Mouse (Mus musculus) liver, embryonic 13.5 days (tissue): ENCODE measurements around the gene Flg. TPM values are rescaled to one million over a fixed set of nuclear protein-coding genes. Genes with fewer than 3 reads are reported as not detected.

Experiments used
- ATAC-seq: fragments of 200-750 bp; cut with Nextera tagmentation; 2 replicates; pipeline ENCODE4 v1.8.0; 2017; ENCODE audit warnings: low read depth, mild to moderate bottlenecking, moderate number of reproducible peaks, moderate library complexity
- DNase-seq: peaks from one replicate; pipeline ENCODE4 v3.0.0; 2022
- H3K27ac ChIP-seq: fragments of 300-500 bp; sonication (generic); 2 replicates; pipeline ENCODE4 v1.5.1; 2015; ENCODE audit warnings: moderate library complexity, mild to moderate bottlenecking, inconsistent platforms
- H3K27me3 ChIP-seq: fragments of 300-500 bp; sonication (generic); 2 replicates; pipeline ENCODE4 v1.6.1; 2015; ENCODE audit warnings: mild to moderate bottlenecking, inconsistent platforms
- H3K36me3 ChIP-seq: fragments of 300-500 bp; sonication (generic); 2 replicates; pipeline ENCODE4 v1.6.1; 2015; ENCODE audit warnings: mild to moderate bottlenecking, inconsistent platforms
- H3K4me1 ChIP-seq: fragments of 300-500 bp; sonication (generic); replicated peaks from 2 replicates; pipeline ENCODE4 v1.6.1; 2015; ENCODE audit warnings: inconsistent platforms
- H3K4me2 ChIP-seq: fragments of 300-500 bp; sonication (generic); 2 replicates; pipeline ENCODE4 v1.6.1; 2015; ENCODE audit warnings: inconsistent platforms, mild to moderate bottlenecking, moderate library complexity
- H3K4me3 ChIP-seq: fragments of 300-500 bp; sonication (generic); replicated peaks from 2 replicates; pipeline ENCODE4 v1.5.1; 2015; ENCODE audit warnings: mild to moderate bottlenecking, inconsistent platforms
- H3K9ac ChIP-seq: fragments of 300-500 bp; sonication (generic); 2 replicates; pipeline ENCODE4 v1.6.1; 2015; ENCODE audit warnings: mild to moderate bottlenecking, inconsistent platforms
- H3K9me3 ChIP-seq: fragments of 300-500 bp; sonication (generic); replicated peaks from 2 replicates; pipeline ENCODE4 v1.6.1; 2016; ENCODE audit warnings: inconsistent platforms
- WGBS: fragments of 180-500 bp; shearing (Covaris S2); methylation state at CpG from one replicate; pipeline ENCODE4 v1.1.7; 2015; ENCODE audit not compliant: insufficient replicate concordance; 5-methylcytosine and 5-hydroxymethylcytosine counted together
- polyA plus RNA-seq: library from polyadenylated mRNA; unstranded; fragments of >200 nt; fragmentation: Nextera tagmentation; extraction: Ambion mirVana; gene quantifications from 2 replicates; pipeline ENCODE4 v1.2.1, GENCODE M21; 2015

The Flg gene
- polyA plus RNA-seq, result not detected in 2 replicates

DNA sequence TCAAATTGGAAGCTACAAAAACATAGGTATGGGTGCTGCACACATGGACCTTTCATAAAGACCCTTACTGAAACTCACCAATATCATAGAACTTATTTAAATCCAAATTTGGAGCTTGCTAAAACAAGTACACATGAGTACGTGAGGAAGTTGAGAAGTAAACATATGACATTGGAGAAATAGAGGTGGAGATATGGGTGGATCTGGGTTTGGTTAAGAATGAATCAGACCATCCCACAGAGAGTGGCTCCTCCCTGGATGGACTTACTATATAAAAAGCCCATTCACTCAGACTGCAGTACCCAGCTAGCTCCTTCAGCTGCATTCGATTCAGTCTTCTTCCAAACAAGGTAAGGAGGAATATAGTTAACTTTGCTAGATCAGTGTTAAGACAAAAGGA, at the start of gene Flg:
Gene Flg, plus strand, starts transcription at position 301 of the 400 bp plus-strand sequence.
- Histone ChIP-seq H3K9ac (no peak within 1 kb of the TSS), H3K36me3 (no peaks in the 10 kb centered on the region), H3K27ac (no peak within 1 kb of the TSS), H3K9me3 (no peaks in the 10 kb centered on the region), H3K4me2 (no peak within 1 kb of the TSS), H3K27me3 (no peaks in the 10 kb centered on the region), H3K4me3 (no peak within 1 kb of the TSS), H3K4me1 (no peaks in the 10 kb centered on the region)
- no peak for DNase-seq
- WGBS, result 56% methylated on average over 2 of the region's 2 CpGs
- ATAC-seq, result no peak

DNA sequence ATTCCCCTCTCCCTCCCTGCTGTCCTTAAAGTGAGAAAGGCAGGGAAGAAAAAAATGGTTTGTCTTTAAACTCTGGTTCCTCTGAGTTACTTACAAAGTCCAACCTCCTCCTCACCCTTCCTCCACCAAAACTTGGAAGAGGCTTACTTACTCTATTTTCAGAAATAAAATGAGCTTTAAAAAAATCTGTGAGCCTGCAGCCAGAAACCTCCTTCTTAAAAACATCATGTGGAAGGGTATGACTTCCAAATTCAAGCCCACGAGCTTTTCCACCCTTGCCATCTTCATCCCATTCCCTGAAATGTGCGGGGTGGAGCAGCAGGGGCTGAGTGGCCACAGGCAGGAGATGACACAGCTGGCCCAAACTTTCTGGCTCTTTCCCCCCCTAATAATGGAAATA, 24.2 kb downstream of the Flg start:
- WGBS, result 65% methylated on average over 2 of the region's 2 CpGs
- ATAC-seq (no peak), DNase-seq (no peak)
- Histone ChIP-seq H3K27ac (no peak overlapping the region), H3K27me3 (no peaks in the 10 kb centered on the region), H3K9ac (no peak overlapping the region), H3K4me1 (no peaks in the 10 kb centered on the region), H3K9me3 (no peaks in the 10 kb centered on the region), H3K4me2 (no peak overlapping the region), H3K4me3 (no peak overlapping the region), H3K36me3 (no peaks in the 10 kb centered on the region)

DNA sequence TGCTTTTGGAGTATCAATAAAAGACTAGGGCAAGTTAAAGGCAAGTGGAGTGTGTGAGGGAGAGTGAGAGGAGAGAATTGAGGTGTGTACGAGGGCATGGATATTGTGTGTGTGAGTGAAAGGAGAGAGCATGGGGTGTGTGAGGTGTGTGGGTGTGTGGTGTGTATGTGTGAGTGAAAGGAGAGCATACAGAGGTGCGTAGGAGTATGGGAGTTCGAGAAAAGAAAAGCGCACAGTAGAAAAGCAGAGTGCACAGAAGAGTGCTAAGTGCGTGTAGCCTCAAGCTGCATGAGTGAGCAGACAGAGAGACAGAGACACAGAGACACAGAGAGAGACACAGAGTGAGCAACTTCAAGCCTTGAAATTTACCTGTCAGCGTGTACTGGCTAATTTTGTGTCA, 26.5 kb downstream of the Flg start:
- H3K27me3 ChIP-seq, result no peaks in the 10 kb centered on the region
- DNase-seq (no peak), ATAC-seq (no peak)
- no peak overlapping the region for H3K27ac ChIP-seq
- H3K4me3 ChIP-seq, result no peak overlapping the region
- H3K9me3 ChIP-seq, result no peaks in the 10 kb centered on the region
- no peaks in the 10 kb centered on the region for H3K4me1 ChIP-seq
- 77% methylated on average over 6 of the region's 6 CpGs for WGBS
- no peak overlapping the region for H3K9ac ChIP-seq
- H3K36me3 ChIP-seq, result no peaks in the 10 kb centered on the region
- no peak overlapping the region for H3K4me2 ChIP-seq

DNA sequence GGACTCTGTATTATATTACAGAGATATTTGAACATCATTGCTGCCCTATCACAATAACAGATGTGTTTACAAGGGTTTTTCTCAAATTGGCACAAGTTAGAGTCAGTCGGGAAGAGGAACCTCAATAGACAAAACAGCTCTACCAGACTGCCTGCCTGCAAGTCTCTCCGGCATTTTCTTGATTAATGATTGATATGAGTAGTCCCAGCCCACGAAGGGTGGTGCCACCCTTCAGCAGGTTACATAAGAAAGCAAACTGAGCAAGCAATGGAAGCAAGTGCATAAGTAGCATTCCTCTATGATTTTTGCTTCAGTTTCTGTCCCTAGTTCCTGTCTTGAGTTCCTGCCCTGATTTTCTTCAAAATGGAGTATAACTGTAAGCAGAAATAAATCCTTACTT, 28.6 kb downstream of the Flg start:
- Histone ChIP-seq H3K4me3 (no peak overlapping the region), H3K27me3 (no peaks in the 10 kb centered on the region), H3K9ac (no peak overlapping the region), H3K27ac (no peak overlapping the region), H3K4me1 (no peaks in the 10 kb centered on the region), H3K4me2 (no peak overlapping the region), H3K9me3 (no peaks in the 10 kb centered on the region), H3K36me3 (no peaks in the 10 kb centered on the region)
- ATAC-seq (no peak), DNase-seq (no peak)
- 47% methylated on average over 3 of the region's 3 CpGs for WGBS

DNA sequence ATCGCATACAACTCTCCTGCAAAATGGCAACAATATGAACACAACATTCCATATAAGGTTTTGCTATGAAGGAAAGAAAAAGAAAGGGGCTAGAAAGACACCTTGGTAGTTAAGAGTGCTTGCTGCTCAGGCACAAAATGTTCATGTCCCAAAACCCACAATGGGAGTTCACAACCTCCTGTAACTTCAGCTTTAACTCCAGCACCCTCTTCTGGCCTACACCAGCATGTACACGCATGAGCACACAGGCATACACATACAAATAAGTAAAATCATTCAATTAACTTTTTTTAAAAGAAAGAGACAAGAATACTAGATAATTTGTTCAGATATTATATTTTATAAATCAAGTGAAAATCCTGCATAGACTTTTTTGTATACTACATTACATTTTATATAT, 32.8 kb downstream of the Flg start:
- WGBS, result 59% methylated on average over 2 of the region's 2 CpGs
- H3K27me3 ChIP-seq, result no peaks in the 10 kb centered on the region
- no peak overlapping the region for H3K4me3 ChIP-seq
- no peak overlapping the region for H3K27ac ChIP-seq
- H3K4me2 ChIP-seq, result no peak overlapping the region
- no peak for DNase-seq
- H3K9ac ChIP-seq, result no peak overlapping the region
- no peaks in the 10 kb centered on the region for H3K4me1 ChIP-seq
- ATAC-seq, result no peak
- H3K9me3 ChIP-seq, result no peaks in the 10 kb centered on the region
- no peaks in the 10 kb centered on the region for H3K36me3 ChIP-seq

DNA sequence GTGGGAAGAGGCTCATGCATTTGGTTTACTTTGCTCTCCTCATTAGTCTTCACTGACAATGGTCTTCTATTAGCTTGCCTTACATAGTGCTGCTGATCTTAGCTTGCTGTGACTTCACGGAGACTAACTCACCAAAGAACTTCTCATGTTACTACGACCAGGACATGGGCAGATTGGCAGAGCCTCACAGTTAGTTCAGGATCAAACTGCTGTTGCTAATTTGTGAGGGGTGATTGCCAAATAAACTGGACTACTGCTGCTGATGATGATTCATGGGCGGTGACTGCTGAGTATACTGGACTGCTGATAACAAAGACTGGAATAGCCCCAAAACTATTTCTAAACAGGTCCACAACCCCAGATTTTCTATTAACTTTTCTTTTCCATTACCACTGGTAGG, 38.0 kb downstream of the Flg start:
- Histone ChIP-seq H3K27ac (no peak overlapping the region), H3K27me3 (no peaks in the 10 kb centered on the region), H3K4me2 (no peak overlapping the region), H3K4me1 (no peaks in the 10 kb centered on the region), H3K9me3 (no peaks in the 10 kb centered on the region), H3K36me3 (no peaks in the 10 kb centered on the region), H3K9ac (no peak overlapping the region), H3K4me3 (no peak overlapping the region)
- 63% methylated on average over 3 of the region's 3 CpGs for WGBS
- DNase-seq, result no peak
- no peak for ATAC-seq

DNA sequence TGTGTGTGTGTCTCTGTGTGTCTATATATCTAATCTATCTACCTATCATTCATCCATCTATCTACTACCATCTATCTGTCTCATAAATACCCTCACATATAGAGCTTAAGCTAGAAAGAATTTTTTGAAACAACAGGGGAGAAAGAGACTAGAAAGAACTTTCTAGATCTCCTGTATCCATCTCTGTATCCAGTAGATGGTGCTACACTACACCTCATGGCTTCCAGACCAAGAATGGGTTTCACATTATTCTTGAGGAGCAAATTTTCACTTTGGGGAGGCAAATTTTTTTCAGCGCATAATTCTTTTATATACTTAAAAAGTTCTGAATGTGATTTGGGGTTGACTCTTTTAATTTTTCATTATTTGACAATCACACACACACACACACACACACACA, 41.1 kb downstream of the Flg start:
- Histone ChIP-seq H3K9ac (no peak overlapping the region), H3K36me3 (no peaks in the 10 kb centered on the region), H3K9me3 (no peaks in the 10 kb centered on the region), H3K4me1 (no peaks in the 10 kb centered on the region), H3K4me2 (no peak overlapping the region), H3K27ac (no peak overlapping the region), H3K27me3 (no peaks in the 10 kb centered on the region), H3K4me3 (no peak overlapping the region)
- no peak for DNase-seq
- 82% methylated on average over 1 of the region's 1 CpGs for WGBS
- ATAC-seq, result no peak

DNA sequence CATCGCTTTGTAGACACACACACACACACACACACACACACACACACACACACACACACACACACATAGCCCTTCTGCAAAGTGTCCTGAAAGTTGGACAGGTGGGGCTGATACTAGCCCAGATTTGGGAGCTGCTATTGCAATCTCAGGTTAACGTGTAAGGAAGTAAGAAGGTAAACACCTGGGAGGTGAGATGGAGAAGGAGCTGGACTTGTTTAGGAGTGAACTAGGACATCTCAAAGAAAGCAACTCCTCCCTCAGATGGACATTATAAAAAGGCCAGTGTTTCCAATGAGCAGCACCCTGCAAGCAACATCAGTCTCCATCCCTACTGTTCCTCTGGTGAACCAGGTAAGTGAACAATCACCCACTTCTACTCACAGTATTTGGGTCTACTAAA, 46.1 kb downstream of the Flg start, which contains the start of gene Hrnr:
Gene Hrnr, plus strand, starts transcription at position 301 of the 400 bp plus-strand sequence.
- H3K27ac ChIP-seq, result no peak within 1 kb of the TSS
- no peak within 1 kb of the TSS for H3K4me3 ChIP-seq
- 61% methylated on average over 2 of the region's 2 CpGs for WGBS
- H3K36me3 ChIP-seq, result no peaks in the 10 kb centered on the region
- H3K9ac ChIP-seq, result no peak within 1 kb of the TSS
- H3K27me3 ChIP-seq, result no peaks in the 10 kb centered on the region
- ATAC-seq (no peak), DNase-seq (no peak)
- no peaks in the 10 kb centered on the region for H3K9me3 ChIP-seq
- no peak within 1 kb of the TSS for H3K4me2 ChIP-seq
- H3K4me1 ChIP-seq, result no peaks in the 10 kb centered on the region

DNA sequence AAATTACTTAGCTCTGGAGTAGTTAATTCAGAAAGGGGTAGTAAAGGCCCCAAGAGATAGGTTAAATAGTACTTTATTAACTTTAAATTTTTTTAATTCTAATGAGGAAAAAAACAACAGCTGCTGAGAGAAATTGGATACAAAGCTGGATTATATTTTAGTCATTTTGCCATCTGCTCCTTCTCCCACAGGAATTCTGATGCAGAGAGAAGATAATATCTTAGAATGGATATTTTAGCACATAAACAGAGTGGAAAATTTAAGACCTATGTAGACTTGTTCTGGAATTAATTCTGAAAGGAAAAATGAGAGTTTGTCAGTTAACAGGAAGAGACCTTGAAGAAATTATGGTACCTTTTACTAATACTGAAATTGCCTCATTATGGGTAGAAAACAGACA, 64.4 kb downstream of the Flg start:
- Histone ChIP-seq H3K27me3 (no peaks in the 10 kb centered on the region), H3K36me3 (no peaks in the 10 kb centered on the region), H3K9ac (no peak overlapping the region), H3K27ac (no peak overlapping the region), H3K4me3 (no peak overlapping the region), H3K4me1 (no peaks in the 10 kb centered on the region), H3K9me3 (no peaks in the 10 kb centered on the region), H3K4me2 (no peak overlapping the region)
- no peak for ATAC-seq
- no peak for DNase-seq

DNA sequence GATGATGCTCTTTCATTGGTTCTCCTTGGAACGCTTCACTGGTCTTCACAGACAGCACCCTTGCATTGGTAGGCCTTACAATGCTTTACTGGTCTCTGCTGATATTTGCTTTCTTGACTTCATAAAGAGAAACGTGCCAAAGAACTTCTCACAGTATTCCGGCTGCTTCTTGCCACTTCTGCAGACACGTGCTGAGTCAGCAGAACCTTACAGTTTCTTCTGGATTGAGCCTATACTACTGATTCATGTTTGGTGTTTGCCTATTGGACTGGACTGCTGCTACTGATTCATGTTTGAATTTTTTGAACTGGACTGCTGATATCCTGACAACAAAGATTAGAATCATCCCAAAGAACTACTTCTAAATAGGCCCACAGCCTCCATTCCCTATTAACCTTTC, 66.7 kb downstream of the Flg start:
- no peak overlapping the region for H3K4me3 ChIP-seq
- H3K27me3 ChIP-seq, result no peaks in the 10 kb centered on the region
- DNase-seq (no peak), ATAC-seq (no peak)
- no peaks in the 10 kb centered on the region for H3K4me1 ChIP-seq
- H3K9me3 ChIP-seq, result no peaks in the 10 kb centered on the region
- H3K27ac ChIP-seq, result no peak overlapping the region
- WGBS, result 68% methylated on average over 4 of the region's 4 CpGs
- H3K4me2 ChIP-seq, result no peak overlapping the region
- H3K36me3 ChIP-seq, result no peaks in the 10 kb centered on the region
- no peak overlapping the region for H3K9ac ChIP-seq

Other genes starting within 250 kb of the Flg start
- not detected in 2 replicates for gene Gm4858, start 204.7 kb upstream of the Flg start, polyA plus RNA-seq
- not detected in 2 replicates for gene Crnn, start 128.7 kb upstream of the Flg start, polyA plus RNA-seq
- not detected in 2 replicates for gene Flg2, start 76.2 kb upstream of the Flg start, polyA plus RNA-seq
- not detected in 2 replicates for gene Hrnr, start 46.2 kb downstream of the Flg start, polyA plus RNA-seq
- gene Rptn, start 120.2 kb downstream of the Flg start, polyA plus RNA-seq, result not detected in 2 replicates
- gene Tchh, start 168.8 kb downstream of the Flg start, polyA plus RNA-seq, result 0.07 and 0.08 TPM in 2 replicates
- gene Tchhl1, start 195.2 kb downstream of the Flg start, polyA plus RNA-seq, result not detected in 2 replicates
- 148 and 157 TPM in 2 replicates for gene S100a11, start 247.0 kb downstream of the Flg start, polyA plus RNA-seq